Mouse (Mus musculus): ENCODE results near the gene Dchs2. TPM values are rescaled to one million over a fixed set of nuclear protein-coding genes. Genes with fewer than 3 reads are reported as not detected.

The Dchs2 gene
- polyA plus RNA-seq, 1 experiment from 2014 or later = 0.11 TPM

DNA sequence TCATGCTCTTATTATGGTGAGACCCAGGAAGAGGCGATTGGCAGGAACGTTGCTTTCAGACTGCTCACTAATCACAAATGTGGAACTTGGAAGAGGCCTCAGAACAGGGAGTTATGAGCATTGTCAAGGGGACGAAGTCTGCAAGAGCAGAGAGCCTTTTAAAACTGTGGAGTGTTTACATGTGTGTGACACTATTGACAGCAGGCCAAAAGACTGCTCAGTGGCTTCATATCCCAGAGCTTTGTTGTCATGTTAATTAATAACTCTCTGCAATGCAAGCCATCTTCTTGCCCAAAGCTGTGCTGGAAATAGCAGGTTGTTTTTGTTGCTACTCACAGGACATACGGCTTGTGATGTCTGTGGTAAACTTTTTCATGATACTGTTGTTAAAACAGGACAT is 27.9 kb downstream of the Dchs2 start:
- WGBS = 34% methylated on average over 4 of the region's 4 CpGs
- Histone ChIP-seq H3K4me3 (no peak overlapping the region), H3K36me3 (no peaks in the 10 kb centered on the region), H3K9me3 (replicated peaks) (no peaks in the 10 kb centered on the region), H3K4me2 (no peak overlapping the region), H3K9ac (no peak overlapping the region), H3K4me1 (replicated peaks) (no peaks in the 10 kb centered on the region), H3K27me3 (no peaks in the 10 kb centered on the region), H3K27ac (no peak overlapping the region)
- ATAC-seq (replicated peaks; ENCODE audit: insufficient number of reproducible peaks, insufficient read depth, low FRiP score, low read depth) = no peak

DNA sequence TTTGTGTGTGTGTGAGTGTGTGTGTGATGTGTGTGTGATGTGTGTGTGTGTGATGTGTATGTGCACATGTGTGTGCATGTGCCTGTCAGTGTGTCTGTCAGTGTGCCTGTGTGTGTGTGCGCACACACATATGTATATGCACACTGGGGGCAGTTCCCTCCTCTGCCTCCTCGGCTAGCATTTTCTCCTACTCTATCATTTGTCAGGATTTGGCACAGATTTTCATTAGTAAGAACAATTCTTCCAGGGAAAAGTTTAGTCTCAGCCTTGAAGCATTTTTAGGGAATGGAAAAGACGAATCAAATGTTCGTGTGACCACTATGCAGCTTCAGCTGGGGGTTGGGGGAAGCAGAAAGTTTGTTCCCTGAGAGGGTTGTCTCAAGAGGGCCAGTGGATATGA is 28.4 kb downstream of the Dchs2 start:
- no peak for ATAC-seq (replicated peaks; ENCODE audit: insufficient number of reproducible peaks, insufficient read depth, low FRiP score, low read depth)

DNA sequence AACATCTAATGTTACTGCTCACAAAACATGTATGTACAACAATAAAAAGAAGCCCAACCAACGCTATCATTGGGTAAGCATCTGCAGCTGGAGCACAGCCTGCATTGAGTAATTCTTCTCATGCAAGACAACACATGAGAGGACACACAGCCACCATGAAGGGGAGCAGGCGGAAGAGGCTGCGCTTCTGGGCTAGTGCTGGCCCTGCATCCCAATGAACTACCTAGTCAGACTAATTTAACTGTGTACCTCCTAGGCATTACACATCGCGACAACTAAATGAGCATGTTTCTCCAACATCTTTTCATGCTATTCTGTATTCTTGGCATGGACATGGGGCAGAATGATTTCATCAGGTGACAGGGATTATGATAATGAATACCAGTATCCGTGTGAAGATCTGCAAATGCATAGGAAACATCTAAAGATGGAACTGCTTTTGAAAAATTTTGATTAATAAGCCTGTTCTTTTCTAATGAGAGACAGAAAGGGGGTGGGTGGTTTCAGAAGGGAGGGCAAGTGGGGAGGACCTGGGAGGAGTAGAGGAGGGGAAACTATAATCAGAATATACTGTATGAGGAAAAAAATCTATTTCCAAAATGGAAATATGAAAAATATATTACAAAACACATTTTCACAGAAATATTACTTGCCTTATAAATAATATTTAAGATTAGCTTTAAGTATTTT is 33.9 kb downstream of the Dchs2 start:
- ATAC-seq (replicated peaks; ENCODE audit: insufficient number of reproducible peaks, insufficient read depth, low FRiP score, low read depth) = no peak
- Histone ChIP-seq H3K27ac (no peak overlapping the region), H3K4me2 (no peak overlapping the region), H3K9me3 (replicated peaks) (no peaks in the 10 kb centered on the region), H3K4me3 (no peak overlapping the region), H3K27me3 (no peaks in the 10 kb centered on the region), H3K4me1 (replicated peaks) (no peaks in the 10 kb centered on the region), H3K9ac (no peak overlapping the region), H3K36me3 (no peaks in the 10 kb centered on the region)
- 80% methylated on average over 6 of the region's 6 CpGs for WGBS

More for the DNA sequence above, 28.4 kb downstream of the Dchs2 start:
- no peaks in the 10 kb centered on the region for H3K9me3 ChIP-seq (replicated peaks)
- no peaks in the 10 kb centered on the region for H3K36me3 ChIP-seq
- no peaks in the 10 kb centered on the region for H3K4me1 ChIP-seq (replicated peaks)
- no peak overlapping the region for H3K27ac ChIP-seq
- H3K4me2 ChIP-seq = no peak overlapping the region
- H3K9ac ChIP-seq = no peak overlapping the region
- H3K4me3 ChIP-seq = no peak overlapping the region
- no peaks in the 10 kb centered on the region for H3K27me3 ChIP-seq
- WGBS = 70% methylated on average over 4 of the region's 4 CpGs

DNA sequence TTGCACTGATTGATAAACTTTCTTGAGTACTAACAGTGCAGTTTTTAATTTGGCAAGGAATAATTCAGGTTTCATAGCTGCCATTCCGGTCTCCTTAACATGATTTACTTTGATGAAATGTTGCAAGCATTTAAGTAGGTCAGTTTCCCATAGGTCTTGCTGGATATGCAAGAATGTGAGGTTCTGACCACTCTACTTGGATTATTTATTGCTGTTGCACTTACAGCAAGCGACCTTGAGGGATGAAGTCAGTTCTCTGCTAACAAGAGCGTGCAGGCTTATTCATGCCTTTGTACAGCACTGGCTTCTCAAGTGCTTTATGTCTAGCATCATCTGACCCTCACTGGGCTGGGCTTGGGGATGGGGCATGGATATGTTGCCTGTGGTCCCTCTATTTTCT is 35.9 kb downstream of the Dchs2 start:
- Histone ChIP-seq H3K36me3 (no peaks in the 10 kb centered on the region), H3K4me3 (no peak overlapping the region), H3K9ac (no peak overlapping the region), H3K27me3 (no peaks in the 10 kb centered on the region), H3K4me1 (replicated peaks) (no peaks in the 10 kb centered on the region), H3K4me2 (no peak overlapping the region), H3K27ac (no peak overlapping the region), H3K9me3 (replicated peaks) (no peaks in the 10 kb centered on the region)
- 67% methylated on average over 3 of the region's 3 CpGs for WGBS
- ATAC-seq (replicated peaks; ENCODE audit: insufficient number of reproducible peaks, insufficient read depth, low FRiP score, low read depth) = no peak

DNA sequence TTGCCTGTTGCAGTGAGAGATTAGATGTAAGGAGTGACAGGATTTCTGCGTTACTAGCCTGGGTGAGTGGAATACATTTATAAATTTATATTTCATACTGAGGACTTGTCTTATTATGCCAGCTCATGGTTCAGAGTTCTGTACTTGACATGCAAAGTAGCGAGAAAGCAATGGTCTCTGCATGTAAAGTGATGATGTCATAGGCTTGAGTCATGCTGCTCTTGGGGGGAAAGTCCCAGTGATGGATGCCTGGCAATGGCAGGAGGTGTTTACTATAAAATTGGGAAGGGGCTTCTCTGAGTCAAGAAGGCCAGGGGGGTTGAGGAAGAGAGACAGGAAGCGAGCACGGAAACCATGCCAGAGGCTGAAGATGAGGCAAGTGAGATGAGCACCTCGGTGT is 57.8 kb downstream of the Dchs2 start:
- H3K4me2 ChIP-seq = no peak overlapping the region
- no peaks in the 10 kb centered on the region for H3K4me1 ChIP-seq (replicated peaks)
- no peak for ATAC-seq (replicated peaks; ENCODE audit: insufficient number of reproducible peaks, insufficient read depth, low FRiP score, low read depth)
- H3K36me3 ChIP-seq = no peaks in the 10 kb centered on the region
- 84% methylated on average over 5 of the region's 5 CpGs for WGBS
- H3K27ac ChIP-seq = no peak overlapping the region
- no peaks in the 10 kb centered on the region for H3K9me3 ChIP-seq (replicated peaks)
- no peaks in the 10 kb centered on the region for H3K27me3 ChIP-seq
- H3K4me3 ChIP-seq = no peak overlapping the region
- no peak overlapping the region for H3K9ac ChIP-seq

DNA sequence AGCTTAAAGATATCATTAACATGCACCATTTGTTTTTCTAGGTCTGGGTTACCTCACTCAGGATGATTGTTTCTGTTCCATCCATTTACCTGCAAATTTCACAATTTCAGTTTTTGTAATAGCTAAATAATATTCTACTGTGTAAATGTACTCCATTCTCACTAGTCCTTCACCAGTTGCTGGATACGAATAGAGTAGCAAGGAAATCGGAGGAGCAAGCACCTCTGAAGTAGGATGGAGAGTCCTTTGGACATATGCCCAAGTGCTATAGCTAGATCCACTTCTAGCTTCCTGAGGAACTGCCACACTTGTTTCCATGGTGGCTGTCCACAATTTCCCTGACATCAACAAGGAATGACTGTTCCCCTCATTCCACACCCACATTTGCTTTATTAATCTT is 63.5 kb downstream of the Dchs2 start:
- H3K36me3 ChIP-seq = no peaks in the 10 kb centered on the region
- no peaks in the 10 kb centered on the region for H3K27me3 ChIP-seq
- no peak overlapping the region for H3K4me3 ChIP-seq
- no peaks in the 10 kb centered on the region for H3K4me1 ChIP-seq (replicated peaks)
- ATAC-seq (replicated peaks; ENCODE audit: insufficient number of reproducible peaks, insufficient read depth, low FRiP score, low read depth) = no peak
- no peak overlapping the region for H3K4me2 ChIP-seq
- H3K27ac ChIP-seq = no peak overlapping the region
- H3K9me3 ChIP-seq (replicated peaks) = no peaks in the 10 kb centered on the region
- H3K9ac ChIP-seq = no peak overlapping the region
- WGBS = 83% methylated on average over 2 of the region's 2 CpGs

DNA sequence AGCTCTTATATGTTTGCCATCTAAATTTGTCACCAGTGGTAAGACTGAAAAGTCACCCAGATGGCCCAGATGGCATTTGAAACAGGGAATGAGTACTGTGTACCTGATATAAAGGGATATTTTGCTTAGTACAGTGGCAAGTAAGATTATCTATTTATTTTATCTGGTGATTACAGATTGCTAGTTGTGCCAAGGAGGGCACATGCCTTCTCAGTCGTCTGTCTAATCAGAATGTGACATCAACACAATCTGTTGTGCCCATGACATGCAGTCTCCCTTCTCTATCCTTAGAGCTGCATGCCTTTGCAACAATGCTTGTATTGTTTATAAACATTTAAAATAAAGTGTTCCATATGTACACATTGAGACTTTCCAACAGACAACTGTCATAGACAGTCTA is 64.7 kb downstream of the Dchs2 start:
- H3K9ac ChIP-seq = no peak overlapping the region
- no peaks in the 10 kb centered on the region for H3K36me3 ChIP-seq
- H3K4me3 ChIP-seq = no peak overlapping the region
- no peak for ATAC-seq (replicated peaks; ENCODE audit: insufficient number of reproducible peaks, insufficient read depth, low FRiP score, low read depth)
- WGBS = 41% methylated on average over 1 of the region's 1 CpGs
- H3K4me1 ChIP-seq (replicated peaks) = no peaks in the 10 kb centered on the region
- H3K4me2 ChIP-seq = no peak overlapping the region
- no peaks in the 10 kb centered on the region for H3K27me3 ChIP-seq
- no peaks in the 10 kb centered on the region for H3K9me3 ChIP-seq (replicated peaks)
- no peak overlapping the region for H3K27ac ChIP-seq

DNA sequence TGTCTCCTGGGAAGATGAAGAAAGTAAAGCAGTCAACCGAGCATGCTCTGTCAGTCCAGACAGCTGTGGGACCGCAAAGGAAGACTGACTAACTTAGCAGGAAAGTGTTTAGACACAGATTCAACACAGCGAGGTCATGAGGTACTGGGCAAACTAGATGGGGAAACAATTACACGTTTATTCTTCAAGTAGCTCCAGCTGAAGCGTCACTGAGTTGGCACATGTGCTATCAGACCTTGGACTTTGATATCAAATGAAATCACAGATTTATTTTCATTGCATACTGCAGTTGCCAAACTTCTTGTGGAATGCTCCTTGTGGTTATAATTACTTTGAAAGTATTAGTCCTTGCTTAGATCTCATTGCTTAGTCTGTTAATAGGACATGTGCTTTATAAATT is 67.2 kb downstream of the Dchs2 start:
- 63% methylated on average over 5 of the region's 5 CpGs for WGBS
- Histone ChIP-seq H3K9me3 (replicated peaks) (no peaks in the 10 kb centered on the region), H3K27me3 (no peaks in the 10 kb centered on the region), H3K4me1 (replicated peaks) (no peaks in the 10 kb centered on the region), H3K27ac (no peak overlapping the region), H3K4me2 (no peak overlapping the region), H3K9ac (no peak overlapping the region), H3K36me3 (no peaks in the 10 kb centered on the region), H3K4me3 (no peak overlapping the region)
- no peak for ATAC-seq (replicated peaks; ENCODE audit: insufficient number of reproducible peaks, insufficient read depth, low FRiP score, low read depth)

DNA sequence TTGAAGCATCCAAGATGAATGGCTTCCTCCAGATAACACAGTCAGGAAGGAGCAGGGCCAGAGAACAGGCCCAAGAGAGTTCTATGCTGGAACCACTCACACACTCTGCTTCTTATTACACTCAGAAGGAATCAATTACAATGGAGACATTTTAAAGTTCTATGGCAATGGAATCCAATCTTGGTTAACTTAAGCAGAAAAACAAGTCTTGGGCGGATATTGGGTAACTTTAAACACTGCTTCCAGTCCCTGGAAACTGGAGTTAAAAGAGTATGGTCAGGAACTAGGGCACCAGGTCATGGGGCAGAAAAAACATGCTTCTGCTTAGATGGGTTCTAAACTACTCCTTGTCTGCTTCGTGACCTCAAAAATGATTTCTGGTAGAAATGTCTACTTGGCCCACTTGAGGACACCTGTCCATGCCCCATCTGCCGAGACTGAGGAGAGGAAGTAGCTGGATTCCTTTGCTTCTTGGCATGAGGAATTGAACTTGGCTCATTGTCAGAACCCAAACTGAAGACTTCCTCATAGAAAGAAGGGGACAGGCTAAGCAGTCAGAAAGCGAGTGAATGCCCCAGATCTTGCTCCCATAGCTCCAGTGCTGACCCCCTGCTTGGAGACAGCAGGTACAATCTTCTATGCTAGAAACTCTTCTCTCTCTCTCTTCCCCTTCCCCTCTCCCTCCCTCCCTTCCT is 73.7 kb downstream of the Dchs2 start:
- Histone ChIP-seq H3K27ac (no peak overlapping the region), H3K4me2 (no peak overlapping the region), H3K4me1 (replicated peaks) (peaks cover 7% of the 10 kb centered on the region; the same call in 1 of the 2 replicates), H3K36me3 (no peaks in the 10 kb centered on the region), H3K9ac (no peak overlapping the region), H3K27me3 (no peaks in the 10 kb centered on the region), H3K9me3 (replicated peaks) (no peaks in the 10 kb centered on the region), H3K4me3 (no peak overlapping the region)
- ATAC-seq (replicated peaks; ENCODE audit: insufficient number of reproducible peaks, insufficient read depth, low FRiP score, low read depth) = no peak
- WGBS = 64% methylated on average over 4 of the region's 4 CpGs

DNA sequence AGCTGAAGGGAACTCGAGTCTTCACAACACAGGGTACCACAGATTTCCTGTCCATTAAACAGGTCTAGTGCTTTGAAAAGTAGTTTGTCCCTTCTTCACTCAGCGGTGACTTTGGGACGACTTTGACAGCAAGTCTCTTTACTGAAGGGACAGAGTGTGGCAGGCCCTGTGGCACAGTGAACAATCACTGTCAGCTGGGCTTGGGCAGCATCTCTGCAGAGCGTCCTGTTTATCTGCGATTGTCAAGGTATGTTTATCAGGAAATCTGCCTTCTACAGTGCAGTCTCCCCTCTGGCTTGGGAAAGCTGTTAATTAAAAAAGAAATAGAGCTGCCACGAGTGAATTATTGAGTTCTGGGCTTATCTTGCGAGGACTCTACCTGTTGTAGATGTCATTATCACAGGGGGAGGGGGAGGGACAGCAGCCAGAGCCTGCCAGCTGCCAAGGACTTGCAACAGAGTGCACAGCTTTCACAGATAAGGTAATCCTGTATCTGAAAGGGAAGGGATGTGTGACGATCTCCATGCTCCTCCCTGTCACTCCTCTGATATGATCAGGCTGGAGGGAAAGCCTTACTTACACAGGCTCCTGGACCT is 77.4 kb downstream of the Dchs2 start:
- H3K36me3 ChIP-seq = no peaks in the 10 kb centered on the region
- H3K4me3 ChIP-seq = no peak overlapping the region
- WGBS = 12% methylated on average over 8 of the region's 8 CpGs
- H3K9me3 ChIP-seq (replicated peaks) = no peaks in the 10 kb centered on the region
- H3K9ac ChIP-seq = no peak overlapping the region
- H3K4me2 ChIP-seq = no peak overlapping the region
- no peak for ATAC-seq (replicated peaks; ENCODE audit: insufficient number of reproducible peaks, insufficient read depth, low FRiP score, low read depth)
- H3K4me1 ChIP-seq (replicated peaks) = peaks cover 18% of the 10 kb centered on the region
- no peaks in the 10 kb centered on the region for H3K27me3 ChIP-seq
- H3K27ac ChIP-seq = no peak overlapping the region

DNA sequence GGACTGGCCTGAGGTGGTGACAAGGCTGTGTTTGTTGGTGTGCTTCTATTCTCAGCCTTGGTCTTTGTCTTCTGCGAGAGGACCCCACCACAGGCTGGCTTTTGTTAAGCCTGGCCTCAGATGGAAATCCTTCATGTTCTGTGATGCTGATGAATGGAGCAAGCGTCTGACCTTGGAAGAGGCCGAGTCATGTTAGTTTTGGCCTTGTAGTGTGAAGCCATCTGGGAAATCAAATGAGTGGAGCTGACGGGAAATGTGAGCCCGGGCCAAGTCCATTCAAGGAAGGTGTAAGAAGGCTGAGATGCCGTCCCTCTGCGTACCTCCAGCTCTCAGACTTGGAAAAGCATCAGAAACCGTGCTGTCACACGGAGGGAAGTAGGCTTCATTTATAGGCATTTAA is 81.9 kb downstream of the Dchs2 start:
- H3K27ac ChIP-seq = no peak overlapping the region
- peaks cover 26% of the 10 kb centered on the region for H3K4me1 ChIP-seq (replicated peaks)
- 37% methylated on average over 9 of the region's 9 CpGs for whole genome bisulfite sequencing
- H3K9ac ChIP-seq = no peak overlapping the region
- H3K9me3 ChIP-seq (replicated peaks) = no peaks in the 10 kb centered on the region
- peak; percentile 54 for ATAC-seq (replicated peaks; ENCODE audit: insufficient number of reproducible peaks, insufficient read depth, low FRiP score, low read depth)
- no peaks in the 10 kb centered on the region for H3K36me3 ChIP-seq
- H3K4me2 ChIP-seq = no peak overlapping the region
- no peak overlapping the region for H3K4me3 ChIP-seq
- no peaks in the 10 kb centered on the region for H3K27me3 ChIP-seq

DNA sequence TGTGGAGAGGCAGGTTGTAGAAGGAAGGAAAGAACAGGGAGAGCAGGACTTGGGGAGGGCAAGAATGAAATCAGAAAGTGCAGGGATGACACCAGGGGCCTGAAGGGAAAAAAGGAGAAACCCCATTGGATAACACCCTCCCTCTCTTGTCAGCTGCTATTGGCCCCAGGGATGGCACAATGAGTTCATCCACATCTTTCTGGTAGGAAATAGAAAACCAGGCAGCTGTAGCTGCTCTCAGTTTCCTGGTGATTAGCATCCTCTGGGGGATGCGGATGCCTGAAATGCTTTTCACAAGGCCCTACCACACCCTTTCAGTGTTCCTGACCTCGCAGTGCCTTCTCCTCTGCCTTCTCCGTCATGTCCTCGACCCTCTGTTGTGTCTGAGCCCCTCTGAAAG is 82.5 kb downstream of the Dchs2 start:
- peaks cover 23% of the 10 kb centered on the region for H3K4me1 ChIP-seq (replicated peaks)
- no peak overlapping the region for H3K9ac ChIP-seq
- no peaks in the 10 kb centered on the region for H3K27me3 ChIP-seq
- WGBS = 49% methylated on average over 4 of the region's 4 CpGs
- no peak overlapping the region for H3K4me3 ChIP-seq
- H3K27ac ChIP-seq = no peak overlapping the region
- no peak for ATAC-seq (replicated peaks; ENCODE audit: insufficient number of reproducible peaks, insufficient read depth, low FRiP score, low read depth)
- H3K36me3 ChIP-seq = no peaks in the 10 kb centered on the region
- no peak overlapping the region for H3K4me2 ChIP-seq
- no peaks in the 10 kb centered on the region for H3K9me3 ChIP-seq (replicated peaks)

All from heart, embryonic 15.5 days (tissue).